Mouse (Mus musculus) MEL (cell line): Measurements from ENCODE around the gene Prim2. TPM values are rescaled to one million over a fixed set of nuclear protein-coding genes. Genes with fewer than 3 reads are reported as not detected.

Experiments used
- DNase-seq: peaks from one replicate; pipeline ENCODE4 v3.0.0; 2011; ENCODE audit warnings: low read depth, low spot score
- H3K27ac ChIP-seq: 2 replicates; pipeline ENCODE4 v1.5.1; 2012; ENCODE audit warnings: low read depth, mild to moderate bottlenecking, control low read depth, low read length, moderate library complexity; ENCODE audit not compliant: control insufficient read depth
- H3K27me3 ChIP-seq, 2 experiments: fragments of 150-350 bp in 1 of 2; sonication (generic) in 1 of 2; 2 replicates each; pipeline ENCODE4 v1.6.1; 2012; ENCODE audit warnings: low read length in 2 of 2, mild to moderate bottlenecking in 2 of 2, improper control_type of control experiment in 1 of 2, moderate library complexity in 1 of 2; ENCODE audit not compliant: insufficient read depth in 2 of 2, control insufficient read depth in 1 of 2
- H3K36me3 ChIP-seq, 2 experiments: 2 replicates each; pipeline ENCODE4 v1.6.1; 2012 to 2014; ENCODE audit warnings: low read length in 2 of 2, improper control_type of control experiment in 1 of 2, inconsistent platforms in 1 of 2, mild to moderate bottlenecking in 1 of 2; ENCODE audit not compliant: insufficient read depth in 2 of 2, control insufficient read depth in 1 of 2
- H3K4me1 ChIP-seq, 2 experiments: fragments of 150-350 bp in 1 of 2; sonication (generic) in 1 of 2; 2 replicates each; pipeline ENCODE4 v1.6.1; 2012; ENCODE audit warnings: low read length in 2 of 2, improper control_type of control experiment in 1 of 2, mild to moderate bottlenecking in 1 of 2; ENCODE audit not compliant: insufficient read depth in 2 of 2, control insufficient read depth in 1 of 2
- H3K4me3 ChIP-seq, 2 experiments: fragments of 150-350 bp in 1 of 2; sonication (generic) in 1 of 2; 2 replicates each; pipeline ENCODE4 v1.5.1; 2012; ENCODE audit warnings: low read depth in 2 of 2, low read length in 2 of 2, mild to moderate bottlenecking in 2 of 2, moderate library complexity in 2 of 2, control low read depth in 1 of 2, improper control_type of control experiment in 1 of 2; ENCODE audit not compliant: control insufficient read depth in 1 of 2, insufficient read depth in 1 of 2
- H3K79me2 ChIP-seq: 2 replicates; pipeline ENCODE4 v1.6.1; 2012; ENCODE audit warnings: mild to moderate bottlenecking, low read length, moderate library complexity; ENCODE audit not compliant: control insufficient read depth, poor library complexity, insufficient read depth
- H3K9ac ChIP-seq: 2 replicates; pipeline ENCODE4 v1.6.1; 2012; ENCODE audit warnings: low read depth, mild to moderate bottlenecking, control low read depth, low read length, moderate library complexity; ENCODE audit not compliant: control insufficient read depth, poor library complexity, severe bottlenecking
- H3K9me3 ChIP-seq: fragments of 150-350 bp; sonication (generic); replicated peaks from 2 replicates; pipeline ENCODE4 v1.6.1; 2012; ENCODE audit warnings: mild to moderate bottlenecking, low read length, improper control_type of control experiment, moderate library complexity; ENCODE audit not compliant: insufficient read depth
- BHLHE40 ChIP-seq: IDR thresholded peaks from 2 replicates; pipeline ENCODE4 v1.6.1; 2012; ENCODE audit warnings: low read depth, mild to moderate bottlenecking, inconsistent platforms, low read length, improper control_type of control experiment, borderline replicate concordance
- CHD1 ChIP-seq: IDR thresholded peaks from 2 replicates; pipeline ENCODE4 v1.6.1; 2012; ENCODE audit warnings: low read depth, mild to moderate bottlenecking, inconsistent platforms, low read length, improper control_type of control experiment
- CHD2 ChIP-seq: IDR thresholded peaks from 2 replicates; pipeline ENCODE4 v1.6.1; 2011; ENCODE audit warnings: low read length, improper control_type of control experiment
- CTCF ChIP-seq, 3 experiments: IDR thresholded peaks in 2 of 3; conservative IDR thresholded peaks in 1 of 3; 2 replicates each; pipeline ENCODE4 v1.5.1; 2011 to 2012; ENCODE audit warnings: low read length in 3 of 3, low read depth in 2 of 3, mild to moderate bottlenecking in 2 of 3, improper control_type of control experiment in 1 of 3, inconsistent platforms in 1 of 3, mixed read lengths in 1 of 3, moderate library complexity in 1 of 3; ENCODE audit not compliant: control insufficient read depth in 1 of 3, insufficient read depth in 1 of 3, poor library complexity in 1 of 3, severe bottlenecking in 1 of 3
- ELF1 ChIP-seq: IDR thresholded peaks from 2 replicates; pipeline ENCODE4 v1.6.1; 2014; ENCODE audit warnings: low read depth, mild to moderate bottlenecking, inconsistent platforms, low read length, improper control_type of control experiment, moderate library complexity
- EP300 ChIP-seq, 2 experiments: IDR thresholded peaks; 2 replicates each; pipeline ENCODE4 v1.6.1; 2011; ENCODE audit warnings: improper control_type of control experiment in 2 of 2, low read length in 2 of 2, low read depth in 1 of 2, mild to moderate bottlenecking in 1 of 2
- ETS1 ChIP-seq: IDR thresholded peaks from 2 replicates; pipeline ENCODE4 v1.6.1; 2012; ENCODE audit warnings: low read depth, mild to moderate bottlenecking, inconsistent platforms, low read length, improper control_type of control experiment, moderate library complexity
- GABPA ChIP-seq: IDR thresholded peaks from 2 replicates; pipeline ENCODE4 v1.6.1; 2012; ENCODE audit warnings: low read depth, mild to moderate bottlenecking, inconsistent platforms, low read length, improper control_type of control experiment, moderate library complexity
- HCFC1 ChIP-seq: IDR thresholded peaks from 2 replicates; pipeline ENCODE4 v1.6.1; 2012; ENCODE audit warnings: low read depth, mild to moderate bottlenecking, inconsistent platforms, low read length, improper control_type of control experiment, moderate library complexity
- JUND ChIP-seq: IDR thresholded peaks from 2 replicates; pipeline ENCODE4 v1.6.1; 2011; ENCODE audit warnings: low read depth, mild to moderate bottlenecking, improper control_type of control experiment, low read length
- KAT2A ChIP-seq: conservative IDR thresholded peaks from 2 replicates; pipeline ENCODE4 v1.6.1; 2012; ENCODE audit warnings: low read depth, low read length, improper control_type of control experiment, inconsistent platforms
- MAZ ChIP-seq: IDR thresholded peaks from 2 replicates; pipeline ENCODE4 v1.6.1; 2012; ENCODE audit warnings: low read depth, mild to moderate bottlenecking, inconsistent platforms, low read length, improper control_type of control experiment
- MXI1 ChIP-seq: IDR thresholded peaks from 2 replicates; pipeline ENCODE4 v1.6.1; 2011; ENCODE audit warnings: mild to moderate bottlenecking, low read depth, low read length, improper control_type of control experiment
- MYB ChIP-seq: IDR thresholded peaks from 2 replicates; pipeline ENCODE4 v1.6.1; 2011; ENCODE audit warnings: mild to moderate bottlenecking, low read depth, low read length, improper control_type of control experiment
- MYC ChIP-seq: IDR thresholded peaks from 2 replicates; pipeline ENCODE4 v1.6.1; 2011; ENCODE audit warnings: low read depth, mild to moderate bottlenecking, low read length, improper control_type of control experiment, moderate library complexity
- NRF1 ChIP-seq: IDR thresholded peaks from 2 replicates; pipeline ENCODE4 v1.6.1; 2014; ENCODE audit warnings: low read depth, mild to moderate bottlenecking, inconsistent platforms, low read length, improper control_type of control experiment, moderate library complexity; ENCODE audit not compliant: poor library complexity, insufficient read depth, severe bottlenecking
- POLR2A ChIP-seq, 2 experiments: IDR thresholded peaks; 2 replicates each; pipeline ENCODE4 v1.6.1; 2011 to 2012; ENCODE audit warnings: low read length in 2 of 2, mild to moderate bottlenecking in 2 of 2, control low read depth in 1 of 2, improper control_type of control experiment in 1 of 2, low read depth in 1 of 2, moderate library complexity in 1 of 2; ENCODE audit not compliant: control insufficient read depth in 1 of 2, insufficient read depth in 1 of 2, poor library complexity in 1 of 2
- POLR2AphosphoS2 ChIP-seq: IDR thresholded peaks from 2 replicates; pipeline ENCODE4 v1.6.1; 2011; ENCODE audit warnings: low read length, improper control_type of control experiment
- SMC3 ChIP-seq: IDR thresholded peaks from 2 replicates; pipeline ENCODE4 v1.6.1; 2011; ENCODE audit warnings: low read depth, low read length, improper control_type of control experiment
- TAL1 ChIP-seq: IDR thresholded peaks from 2 replicates; pipeline ENCODE4 v1.6.1; 2012; ENCODE audit warnings: mild to moderate bottlenecking, inconsistent platforms, low read length, moderate library complexity, mixed read lengths
- TBP ChIP-seq: IDR thresholded peaks from 2 replicates; pipeline ENCODE4 v1.8.0; 2011; ENCODE audit warnings: low read depth, low read length, improper control_type of control experiment
- TCF12 ChIP-seq: IDR thresholded peaks from 2 replicates; pipeline ENCODE4 v1.6.1; 2014; ENCODE audit warnings: low read depth, mild to moderate bottlenecking, inconsistent platforms, low read length, improper control_type of control experiment, moderate library complexity
- USF1 ChIP-seq: IDR thresholded peaks from 2 replicates; pipeline ENCODE4 v1.6.1; 2014; ENCODE audit warnings: low read depth, mild to moderate bottlenecking, inconsistent platforms, low read length, improper control_type of control experiment, moderate library complexity
- USF2 ChIP-seq, 2 experiments: IDR thresholded peaks; 2 replicates each; pipeline ENCODE4 v1.6.1; 2011 to 2012; ENCODE audit warnings: improper control_type of control experiment in 2 of 2, low read length in 2 of 2, borderline replicate concordance in 1 of 2, inconsistent platforms in 1 of 2, low read depth in 1 of 2, mild to moderate bottlenecking in 1 of 2; ENCODE audit not compliant: insufficient read depth in 1 of 2
- ZKSCAN1 ChIP-seq: IDR thresholded peaks from 2 replicates; pipeline ENCODE4 v1.6.1; 2012; ENCODE audit warnings: low read depth, mild to moderate bottlenecking, inconsistent platforms, low read length, improper control_type of control experiment, moderate library complexity
- ZMIZ1 ChIP-seq: IDR thresholded peaks from 2 replicates; pipeline ENCODE4 v1.6.1; 2012; ENCODE audit warnings: low read depth, mild to moderate bottlenecking, inconsistent platforms, low read length, improper control_type of control experiment, moderate library complexity
- ZNF384 ChIP-seq: IDR thresholded peaks from 2 replicates; pipeline ENCODE4 v1.6.1; 2012; ENCODE audit warnings: low read depth, mild to moderate bottlenecking, inconsistent platforms, low read length, improper control_type of control experiment
- polyA plus RNA-seq, 2 experiments: library from polyadenylated mRNA; stranded (reverse) in 1 of 2; unstranded in 1 of 2; fragments of >175 nt in 1 of 2; fragments of >200 nt in 1 of 2; gene quantifications; 2 replicates each; pipeline versions ENCODE4 v1.2.1 to v1.2.4; 2012; ENCODE audit warnings: low replicate concordance in 2 of 2, low read depth in 1 of 2; ENCODE audit not compliant: insufficient read length in 2 of 2, insufficient read depth in 1 of 2, missing spikeins in 1 of 2
- total RNA-seq: library from RNA; depleted of rRNA; stranded (reverse); fragments of 300-350 nt; gene quantifications from 2 replicates; pipeline ENCODE4 v1.2.3, GENCODE M21; 2012

The Prim2 gene
- total and polyA plus RNA-seq, 3 experiments: 36.1 to 48.9 TPM; not detected in 1

DNA sequence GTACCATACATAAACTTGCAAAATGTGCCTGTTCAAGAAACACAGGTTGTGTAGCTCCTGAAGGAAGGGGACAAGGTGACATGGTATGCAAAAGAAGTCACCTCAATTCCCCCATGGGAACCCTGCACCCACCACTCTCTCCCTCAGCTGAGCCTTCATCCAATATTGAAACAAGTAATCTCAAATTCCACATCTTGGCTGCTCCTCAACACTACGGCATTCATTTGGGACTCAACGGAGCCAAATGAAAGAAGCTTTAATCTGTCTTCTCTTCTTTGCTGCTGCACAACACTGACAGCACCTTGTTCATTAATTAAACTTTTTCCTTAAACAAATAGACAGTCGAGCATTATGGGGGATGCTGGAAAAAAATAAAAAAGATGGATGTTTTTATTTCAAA is 174.0 kb downstream of the Prim2 start:
- no peak overlapping the region for H3K4me3 ChIP-seq
- H3K4me1 ChIP-seq: peaks cover 0 to 2% of the 10 kb centered on the region in 2 experiments; a peak in 2 of 4 replicates
- H3K9me3 ChIP-seq: no peaks in the 10 kb centered on the region
- H3K27ac ChIP-seq: no peak overlapping the region
- H3K27me3 ChIP-seq: no peaks in the 10 kb centered on the region
- no peaks in the 10 kb centered on the region for H3K36me3 ChIP-seq
- no peaks in the 10 kb centered on the region for H3K79me2 ChIP-seq
- no peak for DNase-seq
- H3K9ac ChIP-seq: no peak overlapping the region
- TF ChIP-seq TCF12 (no peak), BHLHE40 (no peak), POLR2AphosphoS2 (no peak), CHD1 (no peak), USF2 (IDR thresholded peaks at IDR 0.05; ENCODE audit: borderline replicate concordance in 1 of 2, insufficient read depth in 1 of 2, low read depth in 1 of 2, low read length in 2 of 2) (no peak), CTCF (IDR thresholded peaks at IDR 0.05 in 2 of 3, conservative IDR thresholded peaks at IDR 0.05 in 1 of 3; ENCODE audit: control insufficient read depth in 1 of 3, insufficient read depth in 1 of 3, low read depth in 2 of 3, low read length in 3 of 3, poor library complexity in 1 of 3, severe bottlenecking in 1 of 3) (no peak), ZNF384 (no peak), ETS1 (no peak), MYC (no peak), HCFC1 (no peak), ZKSCAN1 (no peak), USF1 (no peak), SMC3 (no peak), JUND (no peak), MYB (no peak), MAZ (no peak), KAT2A (no peak), GABPA (no peak), MXI1 (no peak)

DNA sequence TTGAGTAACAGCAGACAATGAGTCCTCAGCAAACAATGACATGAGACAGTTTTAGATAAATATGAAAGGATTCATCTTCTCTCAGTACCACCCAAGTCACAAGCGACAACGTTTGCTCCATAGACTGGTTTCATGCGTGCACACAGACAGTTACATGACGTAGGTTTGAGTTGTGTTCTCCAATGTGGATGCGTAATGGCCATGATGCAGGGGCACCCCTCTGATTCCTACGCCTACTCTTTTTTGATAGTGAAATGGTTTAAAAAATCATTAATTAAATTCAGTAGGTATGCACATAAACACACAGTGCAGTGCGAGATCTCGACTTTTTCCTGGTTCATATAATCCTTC is 174.4 kb downstream of the Prim2 start:
- Histone ChIP-seq H3K27me3 (no peaks in the 10 kb centered on the region), H3K9me3 (no peaks in the 10 kb centered on the region), H3K9ac (no peak overlapping the region), H3K4me3 (no peak overlapping the region), H3K4me1 (peaks cover 0 to 2% of the 10 kb centered on the region in 2 experiments; a peak in 2 of 4 replicates), H3K79me2 (no peaks in the 10 kb centered on the region), H3K27ac (no peak overlapping the region), H3K36me3 (no peaks in the 10 kb centered on the region)
- no peak for DNase-seq
- TF ChIP-seq SMC3 (no peak), CTCF (IDR thresholded peaks at IDR 0.05 in 2 of 3, conservative IDR thresholded peaks at IDR 0.05 in 1 of 3; ENCODE audit: control insufficient read depth in 1 of 3, insufficient read depth in 1 of 3, low read depth in 2 of 3, low read length in 3 of 3, poor library complexity in 1 of 3, severe bottlenecking in 1 of 3) (no peak), TBP (no peak), ETS1 (no peak), POLR2A (IDR thresholded peaks at IDR 0.05; ENCODE audit: control insufficient read depth in 1 of 2, insufficient read depth in 1 of 2, low read depth in 1 of 2, low read length in 2 of 2, poor library complexity in 1 of 2) (no peak), CHD2 (no peak), EP300 (IDR thresholded peaks at IDR 0.05; ENCODE audit: low read depth in 1 of 2, low read length in 2 of 2) (no peak), MYC (no peak), ZKSCAN1 (no peak), TAL1 (no peak), ZMIZ1 (no peak), NRF1 (no peak), MXI1 (no peak), MYB (no peak), ELF1 (no peak)
